Mouse (Mus musculus): Measurements from ENCODE around the gene Vmn1r5.
A peak's percentile ranks its signal among the peaks of the same experiment; 100 is the strongest.
"Not testable (repeated sequence)": the region's sequence is repeated elsewhere in the genome, so short reads cannot be mapped to it uniquely, and the experiment has no call there.

Gene Vmn1r5

GRCm38 (mm10) chr6:56969973-56970372 is at the start of gene Vmn1r5:
TSS of gene Vmn1r5 (plus strand) at chr6:56970273.
- DNase-seq = no peak

- DNase-seq = no peak
Observed at GRCm38 (mm10) chr6:56923331-56923725, 46.7 kb upstream of the Vmn1r5 start.

DNA sequence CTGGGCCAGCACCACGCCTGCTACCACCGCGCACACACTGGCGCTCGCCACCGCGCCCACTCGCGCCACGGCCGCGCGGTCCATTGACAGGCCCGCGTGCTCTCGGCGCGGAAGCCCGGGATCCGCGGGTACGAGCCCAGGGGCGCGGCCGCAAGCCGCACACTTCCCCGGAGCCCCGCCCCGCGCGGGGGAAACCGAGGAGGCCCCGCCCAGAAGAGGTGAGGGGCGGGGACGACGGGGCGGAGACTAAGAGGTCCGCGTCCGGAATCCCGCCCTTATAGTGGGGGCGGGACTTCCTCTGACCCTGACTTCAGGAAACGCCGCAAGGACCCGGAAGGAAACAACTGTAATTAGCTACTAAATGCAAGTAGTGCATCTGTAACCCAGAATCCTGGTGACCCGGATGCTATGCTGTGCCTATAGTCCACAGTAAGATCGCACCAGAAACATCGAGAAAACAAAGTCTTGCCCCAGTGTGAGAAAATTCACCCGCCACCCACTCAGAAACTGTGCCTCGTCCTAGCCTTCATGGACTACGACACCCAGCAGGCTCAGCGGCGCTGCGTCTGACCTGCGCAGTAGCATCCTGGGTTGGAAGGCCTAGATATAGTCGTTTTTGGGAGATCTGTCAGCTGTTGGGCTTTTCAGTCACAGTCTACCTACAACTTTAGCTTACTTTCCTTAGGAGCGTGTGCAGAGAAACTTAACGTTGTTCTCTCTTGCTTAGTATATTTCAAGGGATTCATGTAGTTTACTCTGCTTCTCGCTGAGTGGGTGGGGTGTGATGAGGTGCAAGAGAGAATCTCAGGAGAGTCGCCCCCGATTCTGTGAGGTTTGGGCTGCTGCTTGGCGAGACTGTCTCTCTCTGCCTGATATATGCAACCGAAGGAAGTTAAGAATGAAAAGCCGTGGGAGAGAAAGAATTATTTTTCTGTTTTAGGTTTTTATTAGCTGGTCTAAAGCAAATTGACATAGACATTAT is 46.1 kb upstream of the Vmn1r5 start, which contains the start of the genes Nt5c3 and Vmn1r4:
TSS of gene Nt5c3 (minus strand) at position 207 of the 982 bp plus-strand sequence.
TSS of gene Vmn1r4 (plus strand) at position 290 of the 982 bp plus-strand sequence.
- peak; percentile 97 for DNase-seq

- DNase-seq = no peak
Observed at GRCm38 (mm10) chr6:56931648-56932415, 38.2 kb upstream of the Vmn1r5 start.

DNA sequence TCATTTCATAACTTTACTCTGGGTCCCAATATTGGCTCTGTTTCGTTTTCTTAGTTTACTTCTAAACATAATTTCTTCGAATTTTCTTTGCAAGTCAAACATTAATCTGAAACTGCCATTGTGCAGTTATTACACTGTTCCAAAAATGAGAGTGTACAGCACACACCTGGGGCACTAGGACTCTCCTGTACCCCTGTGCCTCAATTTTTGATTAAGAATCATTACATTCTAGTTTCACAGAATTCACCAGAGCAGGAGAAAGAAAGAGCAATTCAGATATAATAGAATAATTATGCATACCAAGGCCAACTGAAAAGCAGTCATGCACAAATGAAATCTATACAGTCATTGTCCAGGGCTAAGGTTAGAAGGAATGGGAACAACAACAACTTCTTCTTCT is 37.6 kb upstream of the Vmn1r5 start:
- DNase-seq = no peak

DNA sequence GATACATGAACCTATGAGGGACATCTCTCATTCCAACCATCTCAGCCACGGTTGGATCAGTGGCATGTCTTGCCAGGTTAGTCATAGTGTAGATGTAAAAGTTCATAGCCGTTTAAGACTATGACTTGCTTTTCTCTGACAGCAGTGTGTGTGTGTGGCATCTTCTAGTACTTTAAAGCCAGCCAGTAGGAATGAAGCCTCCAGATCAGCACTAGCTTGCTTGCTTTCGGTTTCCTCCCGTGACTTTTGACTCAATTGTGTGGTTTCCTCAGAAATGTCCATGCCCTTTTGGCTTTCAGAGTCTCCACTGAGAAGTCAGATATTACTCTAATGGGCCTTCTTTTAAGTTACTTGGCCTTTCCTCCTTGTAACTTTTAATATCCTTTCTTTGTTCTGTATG is 35.7 kb upstream of the Vmn1r5 start:
- no peak for DNase-seq

DNA sequence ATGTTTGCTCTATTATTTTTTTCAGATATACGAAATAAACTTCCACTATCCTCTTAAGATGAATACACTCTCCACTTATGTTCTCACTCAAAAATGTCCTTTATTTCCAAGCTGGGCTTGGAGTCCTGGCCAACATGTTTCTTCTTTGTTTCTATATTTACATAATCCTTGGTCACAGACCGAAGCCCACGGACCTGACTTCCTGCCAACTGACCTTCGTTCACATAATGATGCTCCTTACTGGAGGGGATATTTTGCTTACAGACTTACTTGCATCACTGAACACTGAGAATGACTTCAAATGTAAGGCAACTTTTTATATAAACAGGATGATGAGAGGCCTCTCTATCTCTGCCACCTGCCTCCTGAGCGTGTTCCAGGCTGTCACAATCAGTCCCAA is 13.6 kb upstream of the Vmn1r5 start:
- no peak for DNase-seq

GRCm38 (mm10) chr6:56996943-56997342 is 26.9 kb downstream of the Vmn1r5 start, which contains the start of gene Vmn1r6:
TSS of gene Vmn1r6 (plus strand) at chr6:56997243.
- no peak for DNase-seq

DNA sequence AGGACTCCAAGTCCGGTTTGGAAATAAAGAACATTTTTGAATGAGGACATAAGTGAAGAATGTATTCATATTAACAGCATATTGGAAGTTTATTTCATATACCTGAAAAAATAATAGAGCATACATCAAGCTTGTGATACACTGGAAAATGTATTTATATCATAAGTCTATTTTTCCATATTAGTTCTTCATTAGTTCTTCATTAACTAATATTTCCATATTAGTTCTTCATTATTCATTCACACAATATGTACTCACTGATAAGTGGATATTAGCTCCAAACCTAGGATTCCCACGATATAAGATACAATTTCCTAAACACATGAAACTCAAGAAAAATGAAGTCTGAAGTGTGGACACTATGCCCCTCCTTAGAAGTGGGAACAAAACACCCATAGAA is 55.2 kb downstream of the Vmn1r5 start, which contains the start of gene Vmn1r7:
TSS of gene Vmn1r7 (minus strand) at position 101 of the 400 bp plus-strand sequence.
- not testable (repeated sequence) for DNase-seq

GRCm38 (mm10) chr6:57031984-57032383 is 61.9 kb downstream of the Vmn1r5 start, which contains the start of gene Vmn1r8:
TSS of gene Vmn1r8 (plus strand) at chr6:57032284.
- DNase-seq = no peak

DNA sequence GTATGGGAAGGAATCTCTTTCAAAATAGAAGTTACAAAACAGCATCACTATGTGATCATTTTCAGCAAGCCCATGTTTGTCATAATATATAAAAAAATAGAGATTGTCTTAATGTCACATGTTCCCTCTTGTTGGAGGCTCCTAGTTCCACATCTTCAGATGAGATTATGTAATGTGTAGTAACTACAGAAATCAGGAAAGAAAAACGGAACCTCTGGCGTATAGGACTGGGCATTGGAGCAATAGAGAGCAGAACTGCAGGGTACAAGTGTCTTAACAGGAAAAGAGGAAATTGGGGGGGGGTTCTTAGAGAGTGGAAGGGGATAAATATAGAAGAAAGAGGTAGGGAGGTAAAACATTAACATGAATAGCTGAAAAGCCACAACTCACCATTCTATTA is 64.6 kb downstream of the Vmn1r5 start:
- DNase-seq = no peak

All from cerebellum, adult 9-10 months (tissue).